Mouse (Mus musculus) ES-Bruce4 (cell line): ENCODE measurements around the gene Whamm.

Source experiments
- EP300 ChIP-seq: IDR thresholded peaks from 2 replicates; pipeline ENCODE4 v1.6.1; 2011; ENCODE audit warnings: low read depth, low read length; ENCODE audit not compliant: insufficient read depth
- POLR2A ChIP-seq: IDR thresholded peaks from one replicate; pipeline ENCODE4 v1.8.1; 2011; ENCODE audit warnings: low read length; ENCODE audit not compliant: insufficient read depth

- TF ChIP-seq POLR2A (no peak), EP300 (no peak)
These were observed 4.5 kb downstream of the Whamm start for GRCm38 (mm10) chr7:81575606-81576005.
